Mouse (Mus musculus) Patski (cell line): ENCODE measurements around the gene Kctd10. TPM values are rescaled to one million over a fixed set of nuclear protein-coding genes. Genes with fewer than 3 reads are reported as not detected.

Source experiments
- ATAC-seq: fragments of 100-300 bp; one replicate; pipeline ENCODE4 v1.8.0; 2021
- CTCF ChIA-PET: fragments of 350-600 bp; sonication (Branson Sonifier 250); formaldehyde crosslinking; loops from one replicate; lab custom pipeline; 2022; ENCODE audit warnings: inconsistent platforms; lab: Charles Lee
- POLR2A ChIA-PET: fragments of 350-600 bp; sonication (Branson Sonifier 250); formaldehyde crosslinking; loops from one replicate; lab custom pipeline; 2022; ENCODE audit warnings: antibody characterized with exemption, inconsistent platforms; lab: Charles Lee
- DNase-seq: peaks from one replicate; pipeline ENCODE4 v3.0.0-alpha.2; 2011; ENCODE audit warnings: low read depth, low spot score
- H3K27me3 ChIP-seq: fragments of 371-371 bp; one replicate; pipeline ENCODE4 v1.5.1; 2021
- CTCF ChIP-seq: fragments of 100-300 bp; IDR thresholded peaks from one replicate; pipeline ENCODE4 v1.5.1; 2021
- in situ Hi-C: fragments of 300-500 bp; cut with MboI; formaldehyde crosslinking; loops from 3 replicates; pipeline ENCODE4 v1.11.1; 2018; ENCODE audit warnings: low pct_unique_long_range_greater_than_20kb, mixed read lengths
- polyA plus RNA-seq: library from polyadenylated mRNA; unstranded; gene quantifications from one replicate; pipeline ENCODE4 v1.2.3, GENCODE M21; 2021

Kctd10 gene
- polyA plus RNA-seq, 1 experiment from 2014 or later = 98.6 TPM

GRCm38 (mm10) chr5:114358833-114359232 is 21.5 kb downstream of the Kctd10 start:
- in situ Hi-C loops = loop anchor here (5.0 kb wide), 1 partner anchor 47 kb away; no protein-coding TSS in a partner anchor
- H3K27me3 ChIP-seq = no peaks in the 10 kb centered on the region
- ATAC-seq (no peak), DNase-seq (no peak)
- no peak for TF ChIP-seq CTCF
- ChIA-PET POLR2A (no interaction called here), CTCF (interaction anchor here (0.9 to 1.9 kb wide), 6 partner anchors 12 to 102 kb away, joined by 3 to 9 read pairs (median 4); no protein-coding TSS in a partner anchor)

GRCm38 (mm10) chr5:114356936-114357751 is 23.2 kb downstream of the Kctd10 start:
- ATAC-seq = peak; percentile 7
- CTCF ChIA-PET = interaction anchor here (0.7 to 2.6 kb wide), 10 partner anchors 9 to 250 kb away, joined by 3 to 9 read pairs (median 4); no protein-coding TSS in a partner anchor
- DNase-seq = no peak
- TF ChIP-seq CTCF = no peak
- POLR2A ChIA-PET = no interaction called here
- in situ Hi-C loops = loop anchor here (5.0 kb wide), 1 partner anchor 45 kb away; no protein-coding TSS in a partner anchor
- no peaks in the 10 kb centered on the region for H3K27me3 ChIP-seq

GRCm38 (mm10) chr5:114356250-114356935 is 23.9 kb downstream of the Kctd10 start:
- TF ChIP-seq CTCF = no peak
- POLR2A ChIA-PET = interaction anchor here (0.6 kb wide), 1 partner anchor 17 kb away, joined by 3 read pairs; no protein-coding TSS in a partner anchor
- DNase-seq = peak; percentile 71
- H3K27me3 ChIP-seq = no peaks in the 10 kb centered on the region
- ATAC-seq = peak; percentile 86
- CTCF ChIA-PET = interaction anchor here (0.9 to 2.6 kb wide), 5 partner anchors 9 to 48 kb away, joined by 3 to 8 read pairs (median 7); no protein-coding TSS in a partner anchor
- in situ Hi-C loops = loop anchor here (5.0 kb wide), 1 partner anchor 44 kb away; no protein-coding TSS in a partner anchor

DNA sequence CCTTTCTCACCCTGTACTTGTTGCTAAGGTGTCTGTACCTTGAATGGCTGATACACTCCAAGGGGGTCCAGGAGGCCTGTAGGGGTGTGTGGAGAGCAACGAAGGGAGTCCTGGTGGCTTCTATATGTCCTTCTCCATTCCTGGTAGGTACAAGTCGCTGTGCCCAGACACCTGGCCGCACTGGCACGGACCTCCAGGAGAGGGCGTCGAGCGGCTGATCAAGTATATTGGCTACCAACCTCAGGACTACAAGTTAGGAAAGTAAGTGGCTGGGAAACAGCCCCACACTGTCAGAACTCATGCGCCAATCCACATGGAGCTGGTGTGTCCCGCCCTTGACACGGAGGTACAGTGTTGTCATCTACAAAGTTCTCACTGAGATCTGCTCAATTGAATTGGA is 28.8 kb downstream of the Kctd10 start:
- ChIA-PET POLR2A (no interaction called here), CTCF (no interaction called here)
- no peaks in the 10 kb centered on the region for H3K27me3 ChIP-seq
- TF ChIP-seq CTCF = no peak
- ATAC-seq = no peak
- no peak for DNase-seq
- in situ Hi-C loops = no loop called here

GRCm38 (mm10) chr5:114347005-114347404 is 33.3 kb downstream of the Kctd10 start:
- ChIA-PET CTCF (no interaction called here), POLR2A (no interaction called here)
- ATAC-seq (no peak), DNase-seq (no peak)
- in situ Hi-C loops = no loop called here
- no peaks in the 10 kb centered on the region for H3K27me3 ChIP-seq
- TF ChIP-seq CTCF = no peak

- ATAC-seq (no peak), DNase-seq (no peak)
- ChIA-PET CTCF (interaction anchor here (0.8 kb wide), 1 partner anchor 12 kb away, joined by 3 read pairs; no protein-coding TSS in a partner anchor), POLR2A (no interaction called here)
- in situ Hi-C loops = no loop called here
- TF ChIP-seq CTCF = no peak
- H3K27me3 ChIP-seq = peaks cover 3% of the 10 kb centered on the region
Measured at GRCm38 (mm10) chr5:114345538-114345937, 34.8 kb downstream of the Kctd10 start.

DNA sequence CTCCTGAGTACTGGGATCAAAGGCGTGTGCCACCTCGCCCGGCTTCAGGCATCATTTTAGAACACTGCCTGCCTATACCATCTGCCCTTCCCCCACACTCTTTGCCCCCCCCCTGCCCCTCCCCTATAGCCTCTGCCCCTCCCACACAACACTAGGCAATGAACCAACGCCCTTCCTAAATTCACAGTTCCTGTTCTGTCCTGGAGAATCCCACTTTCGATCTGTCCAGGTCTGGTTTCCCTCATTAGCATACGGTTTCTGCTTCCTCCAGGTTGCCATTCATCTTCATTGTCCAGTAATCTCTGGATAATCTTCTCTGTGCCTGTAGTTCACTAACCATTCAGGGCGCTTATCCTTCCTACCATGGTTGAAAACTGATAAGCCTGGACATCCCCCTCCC is 36.7 kb downstream of the Kctd10 start:
- ChIA-PET POLR2A (no interaction called here), CTCF (no interaction called here)
- in situ Hi-C loops = no loop called here
- no peak for TF ChIP-seq CTCF
- H3K27me3 ChIP-seq = peaks cover 3% of the 10 kb centered on the region
- DNase-seq (no peak), ATAC-seq (no peak)

- H3K27me3 ChIP-seq = peaks cover 3% of the 10 kb centered on the region
- in situ Hi-C loops = no loop called here
- no peak for TF ChIP-seq CTCF
- ATAC-seq (no peak), DNase-seq (no peak)
- ChIA-PET POLR2A (no interaction called here), CTCF (no interaction called here)
Measured at GRCm38 (mm10) chr5:114342996-114343395, 37.3 kb downstream of the Kctd10 start.

DNA sequence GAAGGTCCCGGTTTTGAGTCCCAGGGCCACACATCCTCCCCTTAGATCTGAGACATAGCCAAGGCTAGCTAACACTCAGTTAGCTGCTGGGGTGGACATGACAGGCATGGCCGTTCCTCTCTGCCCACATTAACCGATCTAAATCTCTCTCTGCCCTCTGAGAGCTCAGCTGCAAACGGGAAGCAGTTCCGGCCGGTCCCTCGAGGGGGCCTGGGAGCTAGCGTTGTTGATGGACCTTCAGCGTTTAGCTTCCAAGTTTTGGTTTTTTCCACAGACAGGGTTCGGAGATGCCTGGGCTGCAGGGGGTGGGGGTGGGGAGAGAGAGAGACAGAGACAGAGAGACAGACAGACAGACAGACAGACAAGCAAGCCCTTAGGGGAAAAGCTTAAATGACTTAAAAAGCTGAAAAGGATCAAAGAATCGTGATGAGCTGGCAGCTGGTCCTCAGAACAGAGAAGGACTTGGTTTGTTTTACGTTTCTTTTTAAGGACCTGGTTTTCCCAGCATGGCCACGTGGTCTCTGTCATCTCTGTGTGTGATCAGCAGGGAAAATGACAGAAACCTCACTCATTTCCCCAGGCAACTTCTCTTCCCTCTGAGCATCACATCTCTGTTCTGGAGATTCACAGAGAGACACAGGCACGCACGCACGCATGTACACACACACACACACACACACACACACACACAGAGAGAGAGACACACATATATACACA is 56.4 kb downstream of the Kctd10 start:
- ChIA-PET POLR2A (no interaction called here), CTCF (interaction anchor here (0.7 to 1.6 kb wide), 7 partner anchors 9 to 137 kb away, joined by 3 to 6 read pairs (median 4); no protein-coding TSS in a partner anchor)
- DNase-seq (no peak), ATAC-seq (no peak)
- peak; percentile 37 for TF ChIP-seq CTCF
- in situ Hi-C loops = no loop called here
- H3K27me3 ChIP-seq = peaks cover 10% of the 10 kb centered on the region
